Mouse (Mus musculus) brown adipose tissue, adult 24 weeks (tissue): ENCODE data around the gene Zdhhc17. TPM values are rescaled to one million over a fixed set of nuclear protein-coding genes. Genes with fewer than 3 reads are reported as not detected.

ENCODE experiments used
- H3K27ac ChIP-seq: fragments of 200-500 bp; replicated peaks from 2 replicates; pipeline ENCODE4 v1.5.1; 2012; ENCODE audit warnings: low read depth, mild to moderate bottlenecking, low read length
- H3K4me1 ChIP-seq: fragments of 200-500 bp; 2 replicates; pipeline ENCODE4 v1.6.1; 2012; ENCODE audit warnings: low read length, mixed read lengths; ENCODE audit not compliant: control insufficient read depth, insufficient read depth, insufficient read length
- H3K4me3 ChIP-seq: fragments of 200-500 bp; 2 replicates; pipeline ENCODE4 v1.5.1; 2012; ENCODE audit warnings: low read depth, mild to moderate bottlenecking, low read length, moderate library complexity; ENCODE audit not compliant: insufficient read depth
- polyA plus RNA-seq: library from polyadenylated mRNA; stranded (reverse); fragments of >200 nt; gene quantifications from 2 replicates; pipeline ENCODE4 v1.2.4, GENCODE M21; 2012; ENCODE audit not compliant: missing spikeins, insufficient read depth, insufficient read length

The Zdhhc17 gene
- polyA plus RNA-seq, 1 experiment = 10.1 TPM

GRCm38 (mm10) chr10:110986682-110987081 lies 23.3 kb downstream of the Zdhhc17 start:
- H3K4me3 ChIP-seq = no peak overlapping the region
- no peak overlapping the region for H3K27ac ChIP-seq
- peaks cover 4% of the 10 kb centered on the region for H3K4me1 ChIP-seq

- Histone ChIP-seq H3K4me3 (no peak overlapping the region), H3K27ac (no peak overlapping the region)
These were observed 27.2 kb downstream of the Zdhhc17 start for GRCm38 (mm10) chr10:110982771-110983170.

GRCm38 (mm10) chr10:110980441-110980840 lies 29.5 kb downstream of the Zdhhc17 start:
- Histone ChIP-seq H3K27ac (no peak overlapping the region), H3K4me3 (no peak overlapping the region), H3K4me1 (no peaks in the 10 kb centered on the region; the same call in 1 of the 2 replicates)

More at GRCm38 (mm10) chr10:110982771-110983170, 27.2 kb downstream of the Zdhhc17 start:
- peaks cover 3% of the 10 kb centered on the region; the same call in 1 of the 2 replicates for H3K4me1 ChIP-seq

GRCm38 (mm10) chr10:110979431-110979830 lies 30.5 kb downstream of the Zdhhc17 start:
- Histone ChIP-seq H3K4me1 (no peaks in the 10 kb centered on the region; the same call in 1 of the 2 replicates), H3K4me3 (no peak overlapping the region), H3K27ac (no peak overlapping the region)

GRCm38 (mm10) chr10:110977379-110977778 lies 32.6 kb downstream of the Zdhhc17 start:
- no peak overlapping the region for H3K4me3 ChIP-seq
- H3K4me1 ChIP-seq = no peaks in the 10 kb centered on the region; the same call in 1 of the 2 replicates
- H3K27ac ChIP-seq = no peak overlapping the region

GRCm38 (mm10) chr10:110976046-110976445 lies 33.9 kb downstream of the Zdhhc17 start:
- Histone ChIP-seq H3K4me3 (no peak overlapping the region), H3K27ac (no peak overlapping the region), H3K4me1 (no peaks in the 10 kb centered on the region)

- no peaks in the 10 kb centered on the region for H3K4me1 ChIP-seq
- no peak overlapping the region for H3K27ac ChIP-seq
- no peak overlapping the region for H3K4me3 ChIP-seq
These were observed 35.1 kb downstream of the Zdhhc17 start for GRCm38 (mm10) chr10:110974885-110975284.

- H3K4me3 ChIP-seq = no peak overlapping the region
- H3K4me1 ChIP-seq = no peaks in the 10 kb centered on the region
- no peak overlapping the region for H3K27ac ChIP-seq
These were observed 35.5 kb downstream of the Zdhhc17 start for GRCm38 (mm10) chr10:110974463-110974862.

- no peak overlapping the region for H3K4me3 ChIP-seq
- no peak overlapping the region for H3K27ac ChIP-seq
- no peaks in the 10 kb centered on the region for H3K4me1 ChIP-seq
These were observed 37.9 kb downstream of the Zdhhc17 start for GRCm38 (mm10) chr10:110971998-110972397.

GRCm38 (mm10) chr10:110971483-110971882 lies 38.5 kb downstream of the Zdhhc17 start:
- no peak overlapping the region for H3K4me3 ChIP-seq
- H3K27ac ChIP-seq = no peak overlapping the region
- no peaks in the 10 kb centered on the region for H3K4me1 ChIP-seq

GRCm38 (mm10) chr10:110971044-110971443 lies 38.9 kb downstream of the Zdhhc17 start:
- no peaks in the 10 kb centered on the region for H3K4me1 ChIP-seq
- H3K27ac ChIP-seq = no peak overlapping the region

GRCm38 (mm10) chr10:110962172-110962571 lies 47.8 kb downstream of the Zdhhc17 start:
- Histone ChIP-seq H3K27ac (no peak overlapping the region), H3K4me3 (no peak overlapping the region), H3K4me1 (no peaks in the 10 kb centered on the region)

More at GRCm38 (mm10) chr10:110971044-110971443, 38.9 kb downstream of the Zdhhc17 start:
- H3K4me3 ChIP-seq = no peak overlapping the region

GRCm38 (mm10) chr10:110960841-110961240 lies 49.1 kb downstream of the Zdhhc17 start:
- Histone ChIP-seq H3K4me3 (no peak overlapping the region), H3K27ac (no peak overlapping the region), H3K4me1 (no peaks in the 10 kb centered on the region)

- H3K4me1 ChIP-seq = no peaks in the 10 kb centered on the region
- no peak overlapping the region for H3K4me3 ChIP-seq
- H3K27ac ChIP-seq = no peak overlapping the region
These were observed 50.2 kb downstream of the Zdhhc17 start for GRCm38 (mm10) chr10:110959781-110960180.

- no peak overlapping the region for H3K27ac ChIP-seq
- H3K4me1 ChIP-seq = no peaks in the 10 kb centered on the region
- no peak overlapping the region for H3K4me3 ChIP-seq
These were observed 51.1 kb downstream of the Zdhhc17 start for GRCm38 (mm10) chr10:110958879-110959278.

- no peaks in the 10 kb centered on the region for H3K4me1 ChIP-seq
- peak overlapping the region; percentile 98 for H3K27ac ChIP-seq
- no peak overlapping the region for H3K4me3 ChIP-seq
These were observed 56.9 kb downstream of the Zdhhc17 start for GRCm38 (mm10) chr10:110952937-110953451.
